In the genomic region with DNA sequence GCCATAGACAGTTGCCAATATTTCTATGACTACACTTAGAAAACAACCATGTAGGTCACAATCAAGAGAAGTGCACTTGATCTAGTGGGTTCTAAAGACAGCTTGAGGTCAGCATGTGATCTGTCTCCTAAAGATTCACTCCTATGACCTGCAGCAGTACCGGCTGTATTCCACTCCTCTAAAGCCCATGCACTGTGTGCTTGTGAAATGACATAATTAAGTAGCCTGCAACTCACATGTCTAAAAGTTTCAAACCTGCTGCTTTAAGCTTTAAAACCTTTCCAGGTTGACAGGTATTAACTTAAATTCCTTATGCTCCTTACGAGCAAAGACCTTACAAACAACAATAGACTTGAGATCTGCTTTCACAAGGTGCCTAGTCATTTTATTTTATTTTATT, we compare ENCODE assay signal across 8 mouse cellular contexts. TPM values are rescaled to one million over a fixed set of nuclear protein-coding genes. Genes with fewer than 3 reads are reported as not detected.
A peak's percentile ranks its signal among the peaks of the same experiment; 100 is the strongest.
DNase-seq lines count a peak whose midpoint lies in the region; ATAC-seq and TF ChIP-seq lines count a peak whose summit lies in the region.

No protein-coding gene starts in this region.

- peak overlapping the region; percentile 89 for H3K4me2 ChIP-seq in heart, embryonic 11.5 days
- H3K4me2 ChIP-seq in hindbrain, embryonic 11.5 days (replicated peaks; ENCODE audit: low read depth, low read length), result peak overlapping the region; percentile 59; the same call in 1 of the 2 replicates
- peak overlapping the region; percentile 82 for H3K4me2 ChIP-seq in liver, postnatal 0 days (ENCODE audit: low read depth, low read length)

- no peak for TF ChIP-seq EP300 in liver, postnatal 0 days (IDR thresholded peaks at IDR 0.05; ENCODE audit: low read depth)

- H3K4me1 ChIP-seq in heart, embryonic 11.5 days (ENCODE audit: control insufficient read depth, insufficient read depth, low read length), result peaks cover 17% of the 10 kb centered on the region
- H3K4me1 ChIP-seq in ES-E14 (ENCODE audit: control insufficient read depth in 2 of 2, insufficient read depth in 2 of 2, low read length in 2 of 2, poor library complexity in 1 of 2), result peaks cover 3 to 6% of the 10 kb centered on the region in 2 experiments; a peak in 2 of 4 replicates
- H3K4me1 ChIP-seq in hindbrain, embryonic 11.5 days (replicated peaks; ENCODE audit: control insufficient read depth, insufficient read depth, low read length), result no peaks in the 10 kb centered on the region
- H3K4me1 ChIP-seq in liver, postnatal 0 days (ENCODE audit: insufficient read depth), result peaks cover 37% of the 10 kb centered on the region

- in situ Hi-C loops in ES-E14 (cut with MboI; ENCODE audit: low sequenced_read_pairs in 2 of 2, unreplicated experiment in 2 of 2), result no loop called here

- H3K4me3 ChIP-seq in heart, embryonic 11.5 days (ENCODE audit: low read depth, low read length), result no peak overlapping the region; the same call in 1 of the 2 replicates
- H3K4me3 ChIP-seq in ES-E14 (ENCODE audit: insufficient read depth in 1 of 2, low read depth in 1 of 2, low read length in 2 of 2, poor library complexity in 1 of 2, severe bottlenecking in 1 of 2), result peak overlapping the region; percentile 69 to 73; a peak in 3 of 4 replicates
- H3K4me3 ChIP-seq in hindbrain, embryonic 11.5 days (ENCODE audit: low read depth, low read length), result no peak overlapping the region
- H3K4me3 ChIP-seq in liver, postnatal 0 days (ENCODE audit: low read depth, low read length), result no peak overlapping the region

- H3K9me3 ChIP-seq in heart, embryonic 11.5 days (replicated peaks; ENCODE audit: control insufficient read depth, low read length), result no peaks in the 10 kb centered on the region
- H3K9me3 ChIP-seq in ES-E14 (ENCODE audit: control insufficient read depth, insufficient read depth, low read depth, low read length), result no peaks in the 10 kb centered on the region
- H3K9me3 ChIP-seq in hindbrain, embryonic 11.5 days (ENCODE audit: control insufficient read depth, low read length), result no peaks in the 10 kb centered on the region
- H3K9me3 ChIP-seq in liver, postnatal 0 days (ENCODE audit: low read length), result no peaks in the 10 kb centered on the region

- 48% methylated on average over 2 of the region's 2 CpGs for whole genome bisulfite sequencing in heart, embryonic 11.5 days (ENCODE audit: insufficient replicate concordance)
- 66% methylated on average over 2 of the region's 2 CpGs for WGBS in hindbrain, embryonic 11.5 days
- WGBS in liver, postnatal 0 days (ENCODE audit: insufficient replicate concordance), result 62% methylated on average over 2 of the region's 2 CpGs

- intact Hi-C loops in heart, postnatal 14 days (cut with DNase I), result no loop called here

- no peak overlapping the region for H3K9ac ChIP-seq in heart, embryonic 11.5 days (ENCODE audit: low read depth, low read length)
- H3K9ac ChIP-seq in ES-E14 (ENCODE audit: insufficient read depth, low read depth, low read length, poor library complexity, severe bottlenecking), result no peak overlapping the region; the same call in 1 of the 2 replicates
- no peak overlapping the region for H3K9ac ChIP-seq in hindbrain, embryonic 11.5 days (ENCODE audit: low read depth, low read length)
- 0 out of 2 replicates have a peak overlapping the region, but pooled peaks have one; percentile 84 for H3K9ac ChIP-seq in liver, postnatal 0 days (replicated peaks)

- no peak overlapping the region for H3K27ac ChIP-seq in heart, embryonic 11.5 days (ENCODE audit: low read depth, low read length)
- no peak overlapping the region for H3K27ac ChIP-seq in ES-E14 (ENCODE audit: insufficient read depth, low read depth, low read length, poor library complexity, severe bottlenecking)
- no peak overlapping the region for H3K27ac ChIP-seq in hindbrain, embryonic 11.5 days (ENCODE audit: low read depth, low read length)
- peak overlapping the region; percentile 90; the same call in 1 of the 2 replicates for H3K27ac ChIP-seq in liver, postnatal 0 days (ENCODE audit: low read depth)

- no peak for ATAC-seq in heart, embryonic 11.5 days (replicated peaks; ENCODE audit: insufficient number of reproducible peaks, low FRiP score, low TSS enrichment)
- ATAC-seq in hindbrain, embryonic 11.5 days (ENCODE audit: low FRiP score), result no peak
- ATAC-seq in liver, postnatal 0 days, result no peak

- no peak for TF ChIP-seq CTCF in liver, postnatal 0 days (IDR thresholded peaks at IDR 0.05; ENCODE audit: low read depth)

- DNase-seq in heart, postnatal 14 days, result no peak
- no peak for DNase-seq in ES-E14 (ENCODE audit: low read depth, low spot score)
- no peak for DNase-seq in hindbrain, embryonic 11.5 days (ENCODE audit: low spot score)
- DNase-seq in liver, postnatal 0 days, result no peak
- no peak for DNase-seq in spleen, adult 12 weeks (ENCODE audit: low spot score)
- DNase-seq in ovary, postnatal 36 days (ENCODE audit: low spot score), result no peak
- DNase-seq in layer of hippocampus, adult 11-12 months (ENCODE audit: low spot score), result no peak

- H3K27me3 ChIP-seq in heart, embryonic 11.5 days (ENCODE audit: control insufficient read depth, insufficient read depth, low read length), result no peaks in the 10 kb centered on the region
- no peaks in the 10 kb centered on the region for H3K27me3 ChIP-seq in hindbrain, embryonic 11.5 days (ENCODE audit: control insufficient read depth, insufficient read depth, low read length)
- no peaks in the 10 kb centered on the region for H3K27me3 ChIP-seq in liver, postnatal 0 days (ENCODE audit: insufficient read depth, low read length)

- no peaks in the 10 kb centered on the region for H3K36me3 ChIP-seq in heart, embryonic 11.5 days (ENCODE audit: control insufficient read depth, insufficient read depth, low read length)
- no peaks in the 10 kb centered on the region for H3K36me3 ChIP-seq in ES-E14 (ENCODE audit: control insufficient read depth, insufficient read depth, low read length, poor library complexity, severe bottlenecking)
- no peaks in the 10 kb centered on the region for H3K36me3 ChIP-seq in hindbrain, embryonic 11.5 days (ENCODE audit: control insufficient read depth, insufficient read depth, low read length)
- H3K36me3 ChIP-seq in liver, postnatal 0 days (replicated peaks; ENCODE audit: insufficient read depth, low read length), result no peaks in the 10 kb centered on the region

TF ChIP-seq in ES-E14, 5 proteins besides CTCF, POLR2A, EP300 and RAD21:
- no peak for TF ChIP-seq CHD2 (IDR thresholded peaks at IDR 0.05; ENCODE audit: low read depth, low read length)

RNA-seq across cellular contexts. Expression of gene Sptssa, which starts 0.9 kb away (rescaled TPM):
- 125 and 140 TPM in 2 replicates for polyA plus RNA-seq in heart, embryonic 11.5 days (2014; fragmentation: Nextera tagmentation; extraction: Ambion mirVana)
- 10 to 100 TPM; 41.1 to 41.8 TPM for total RNA-seq in heart, postnatal 14 days (2021)
- total RNA-seq in ES-E14 (2012; rRNA removed), result 14.3 and 23.7 TPM in 2 replicates
- polyA plus RNA-seq in hindbrain, embryonic 11.5 days (2014; fragmentation: Nextera tagmentation; extraction: Ambion mirVana), result 206 and 210 TPM in 2 replicates
- polyA plus RNA-seq in liver, postnatal 0 days (2015; fragmentation: Nextera tagmentation; extraction: Ambion mirVana), result 119 and 134 TPM in 2 replicates

RNA-seq across cellular contexts. Expression of gene Eapp, which starts 38.5 kb away (rescaled TPM):
- polyA plus RNA-seq in heart, embryonic 11.5 days (2014; fragmentation: Nextera tagmentation; extraction: Ambion mirVana), result 49.9 and 52.4 TPM in 2 replicates
- total RNA-seq in heart, postnatal 14 days (2021), result 10 to 100 TPM; 25.3 to 29.0 TPM
- 31.3 and 37.8 TPM in 2 replicates for total RNA-seq in ES-E14 (2012; rRNA removed)
- polyA plus RNA-seq in hindbrain, embryonic 11.5 days (2014; fragmentation: Nextera tagmentation; extraction: Ambion mirVana), result 84.7 and 90.5 TPM in 2 replicates
- 40.3 and 44.2 TPM in 2 replicates for polyA plus RNA-seq in liver, postnatal 0 days (2015; fragmentation: Nextera tagmentation; extraction: Ambion mirVana)

Comparison
In these comparisons a context has a peak if more than half of its experiments do, and no peak if none do; other contexts are left out.
1. H3K4me3 ChIP-seq: peak in ES-E14 (2 of 2); none in heart, embryonic 11.5 days (single experiment), hindbrain, embryonic 11.5 days (single experiment) and liver, postnatal 0 days (single experiment).
2. Peak in every context shown above with its lines, with median percentiles within 50 percentile points of each other: H3K4me2 ChIP-seq.